Mouse (Mus musculus) neural tube, embryonic 14.5 days (tissue): ENCODE measurements at regions not wholly inside any gene's neighbourhood (a gene's known extent, or its start where the extent isn't known, plus 50 kb on each side); places are given as distances from the start of the nearest gene placed in this dataset. TPM values are rescaled to one million over a fixed set of nuclear protein-coding genes. Genes with fewer than 3 reads are reported as not detected.

Experiments used
- ATAC-seq: fragments of 200-750 bp; cut with Nextera tagmentation; 2 replicates; pipeline ENCODE4 v1.8.0; 2017; ENCODE audit warnings: low read depth, mild to moderate bottlenecking, moderate TSS enrichment, moderate library complexity
- H3K27ac ChIP-seq: fragments of 300-500 bp; sonication (generic); 2 replicates; pipeline ENCODE4 v1.5.1; 2014; ENCODE audit warnings: low read depth, mild to moderate bottlenecking, control low read depth, low read length, moderate library complexity, mixed read lengths
- H3K27me3 ChIP-seq: fragments of 300-500 bp; sonication (generic); 2 replicates; pipeline ENCODE4 v1.6.1; 2014; ENCODE audit warnings: low read length; ENCODE audit not compliant: control insufficient read depth, insufficient read depth
- H3K36me3 ChIP-seq: fragments of 300-500 bp; sonication (generic); 2 replicates; pipeline ENCODE4 v1.6.1; 2014; ENCODE audit warnings: low read length, mixed read lengths; ENCODE audit not compliant: control insufficient read depth, insufficient read depth
- H3K4me1 ChIP-seq: fragments of 300-500 bp; sonication (generic); 2 replicates; pipeline ENCODE4 v1.6.1; 2014; ENCODE audit warnings: low read length; ENCODE audit not compliant: control insufficient read depth, insufficient read depth
- H3K4me2 ChIP-seq: fragments of 300-500 bp; sonication (generic); 2 replicates; pipeline ENCODE4 v1.6.1; 2014; ENCODE audit warnings: mild to moderate bottlenecking, low read depth, low read length, control low read depth
- H3K4me3 ChIP-seq: fragments of 300-500 bp; sonication (generic); 2 replicates; pipeline ENCODE4 v1.5.1; 2014; ENCODE audit warnings: low read depth, low read length, control low read depth, mixed read lengths
- H3K9ac ChIP-seq: fragments of 300-500 bp; sonication (generic); replicated peaks from 2 replicates; pipeline ENCODE4 v1.6.1; 2014; ENCODE audit warnings: low read depth, mild to moderate bottlenecking, control low read depth, low read length, mixed read lengths
- H3K9me3 ChIP-seq: fragments of 300-500 bp; sonication (generic); 2 replicates; pipeline ENCODE4 v1.6.1; 2016; ENCODE audit warnings: low read length; ENCODE audit not compliant: control insufficient read depth
- WGBS: fragments of 180-500 bp; shearing (Covaris S2); extraction: QIAGEN DNeasy Blood & Tissue Kit; methylation state at CpG from one replicate; pipeline ENCODE4 v1.1.7; 2014; 5-methylcytosine and 5-hydroxymethylcytosine counted together
- microRNA counts: library from miRNA; unstranded; fragments of <30 nt; microRNA quantifications from one replicate; lab custom pipeline; 2016
- microRNA-seq: library from miRNA; unstranded; fragments of <30 nt; microRNA quantifications from one replicate; pipeline ENCODE4, GENCODE M21; 2016

DNA sequence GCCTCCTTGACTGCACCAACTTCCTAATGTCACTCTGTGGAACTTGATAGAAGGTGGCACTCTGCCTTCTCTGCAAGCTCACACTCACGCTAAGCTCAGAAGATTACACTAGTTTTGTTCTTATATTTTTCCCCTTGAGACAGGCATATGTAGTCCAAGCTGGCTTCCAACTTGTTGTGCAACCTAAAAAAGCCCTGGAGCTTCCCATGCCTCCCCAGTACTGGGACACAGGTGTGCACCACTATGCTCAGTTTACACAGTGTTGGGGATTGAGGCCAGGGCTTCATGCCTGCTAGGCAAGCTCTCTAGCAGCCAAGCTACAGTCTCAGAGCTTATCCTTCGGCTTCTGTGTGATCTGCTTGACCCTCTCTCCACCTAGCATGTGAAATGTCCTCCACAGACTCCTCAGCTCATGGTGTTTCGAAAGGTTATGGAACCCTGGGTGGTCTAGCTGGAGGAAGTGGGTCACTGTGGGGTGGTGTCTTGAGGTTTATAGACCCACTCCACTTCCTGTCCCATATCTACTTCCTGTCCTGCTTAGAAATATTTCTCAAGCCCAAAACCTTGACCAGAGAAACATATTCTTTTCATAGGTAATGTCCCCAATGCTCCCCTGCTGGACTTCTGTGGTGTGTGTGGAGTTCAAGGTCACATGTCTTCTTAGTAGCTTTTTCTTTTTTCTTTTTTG, 54.6 kb upstream of the Runx1 start:
- Histone ChIP-seq H3K9ac (no peak overlapping the region), H3K4me3 (no peak overlapping the region), H3K27ac (no peak overlapping the region), H3K27me3 (no peaks in the 10 kb centered on the region), H3K4me1 (no peaks in the 10 kb centered on the region), H3K9me3 (no peaks in the 10 kb centered on the region), H3K4me2 (no peak overlapping the region), H3K36me3 (no peaks in the 10 kb centered on the region)
- no peak for ATAC-seq
- 90% methylated on average over 3 of the region's 3 CpGs for WGBS

DNA sequence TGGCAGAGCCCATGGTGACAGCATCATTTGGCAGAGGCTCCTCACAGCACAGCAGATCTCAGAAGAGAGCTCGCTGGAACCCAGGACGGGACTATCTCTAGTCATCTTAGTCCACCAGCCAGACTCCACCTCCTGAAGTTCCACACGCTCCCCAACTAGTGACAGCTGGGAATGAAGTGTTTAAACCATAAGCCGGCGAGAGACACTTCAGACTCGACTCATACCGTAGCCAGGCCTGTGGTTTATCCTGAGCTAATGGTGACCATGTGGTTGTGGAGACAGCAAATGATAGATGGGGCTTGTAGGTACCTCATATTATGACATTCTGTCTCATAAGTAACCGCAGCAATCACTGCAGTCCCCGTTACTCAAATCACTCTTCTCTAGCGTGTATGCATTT, 52.1 kb upstream of the Runx1 start:
- H3K27me3 ChIP-seq: no peaks in the 10 kb centered on the region
- H3K4me1 ChIP-seq: no peaks in the 10 kb centered on the region
- H3K27ac ChIP-seq: no peak overlapping the region
- no peak for ATAC-seq
- no peak overlapping the region for H3K4me3 ChIP-seq
- no peaks in the 10 kb centered on the region for H3K36me3 ChIP-seq
- 87% methylated on average over 10 of the region's 10 CpGs for whole genome bisulfite sequencing
- no peak overlapping the region for H3K4me2 ChIP-seq
- H3K9ac ChIP-seq: no peak overlapping the region
- no peaks in the 10 kb centered on the region for H3K9me3 ChIP-seq

MicroRNAs in the stretch of these regions (microRNA counts, 519-probe panel; counts per million panel counts)
- not detected for microRNA mmu-miR-802 (lab: Ali Mortazavi, UCI)

Small RNA genes in the stretch of these regions (microRNA-seq; reads per million reads assigned to microRNA genes)
- not detected for gene Gm28003
- 1.4 reads per million for gene Mir802
